Mouse (Mus musculus) kidney, adult 2 months (tissue): ENCODE measurements around the gene Zfp950. TPM values are rescaled to one million over a fixed set of nuclear protein-coding genes. Genes with fewer than 3 reads are reported as not detected.

Source experiments
- DNase-seq: peaks from one replicate; pipeline ENCODE4 v3.0.0; 2021
- H3K27ac ChIP-seq: fragments of 200-500 bp; 2 replicates; pipeline ENCODE4 v1.5.1; 2012; ENCODE audit warnings: low read depth, low read length, control low read depth, inconsistent platforms; ENCODE audit not compliant: insufficient read depth
- H3K27me3 ChIP-seq: fragments of 200-500 bp; replicated peaks from 2 replicates; pipeline ENCODE4 v1.6.1; 2012; ENCODE audit warnings: mild to moderate bottlenecking, moderate library complexity, low read length, inconsistent platforms; ENCODE audit not compliant: control insufficient read depth, insufficient read depth
- H3K36me3 ChIP-seq: fragments of 200-500 bp; 2 replicates; pipeline ENCODE4 v1.6.1; 2012; ENCODE audit warnings: mild to moderate bottlenecking, moderate library complexity, low read length, inconsistent platforms; ENCODE audit not compliant: control insufficient read depth, insufficient read depth
- H3K4me1 ChIP-seq: fragments of 200-500 bp; 2 replicates; pipeline ENCODE4 v1.6.1; 2011; ENCODE audit warnings: low read length; ENCODE audit not compliant: control insufficient read depth, insufficient read depth
- H3K4me3 ChIP-seq: fragments of 200-500 bp; 2 replicates; pipeline ENCODE4 v1.5.1; 2011; ENCODE audit warnings: mild to moderate bottlenecking, low read depth, low read length, control low read depth; ENCODE audit not compliant: insufficient read depth
- CTCF ChIP-seq: fragments of 200-500 bp; conservative IDR thresholded peaks from 2 replicates; pipeline ENCODE4 v1.5.1; 2011; ENCODE audit warnings: low read depth, mild to moderate bottlenecking, control low read depth, low read length, moderate library complexity, mixed read lengths; ENCODE audit not compliant: insufficient read depth, insufficient read length
- POLR2A ChIP-seq: fragments of 200-500 bp; IDR thresholded peaks from one replicate; pipeline ENCODE4 v1.6.1; 2011; ENCODE audit warnings: low read depth, low read length, control low read depth
- WGBS: fragments of 180-500 bp; shearing (Covaris S2); methylation state at CpG from one replicate; pipeline ENCODE4 v1.1.7; 2018; 5-methylcytosine and 5-hydroxymethylcytosine counted together
- polyA plus RNA-seq: library from polyadenylated mRNA; depleted of rRNA; stranded (reverse); fragments of >200 nt; gene quantifications from 2 replicates; pipeline ENCODE4 v1.2.3, GENCODE M21; 2012

Zfp950 gene
- polyA plus RNA-seq, 1 experiment: 5.1 TPM

GRCm38 (mm10) chr19:61087781-61088180 is 52.9 kb downstream of the Zfp950 start:
- TF ChIP-seq CTCF: no peak
- TF ChIP-seq POLR2A: no peak
- H3K4me3 ChIP-seq: no peak overlapping the region

GRCm38 (mm10) chr19:61085217-61085616 is 55.4 kb downstream of the Zfp950 start:
- H3K27ac ChIP-seq: no peak overlapping the region
- H3K4me3 ChIP-seq: no peak overlapping the region
- DNase-seq: no peak
- TF ChIP-seq POLR2A: no peak
- TF ChIP-seq CTCF: no peak
- H3K36me3 ChIP-seq: peaks cover 2% of the 10 kb centered on the region; the same call in 1 of the 2 replicates
- no peaks in the 10 kb centered on the region for H3K4me1 ChIP-seq
- 85% methylated on average over 2 of the region's 2 CpGs for WGBS
- H3K27me3 ChIP-seq: no peaks in the 10 kb centered on the region

More at GRCm38 (mm10) chr19:61087781-61088180, 52.9 kb downstream of the Zfp950 start:
- 94% methylated on average over 1 of the region's 1 CpGs for WGBS
- Histone ChIP-seq H3K27ac (no peak overlapping the region), H3K27me3 (no peaks in the 10 kb centered on the region), H3K4me1 (no peaks in the 10 kb centered on the region), H3K36me3 (peaks cover 5% of the 10 kb centered on the region)
- no peak for DNase-seq

GRCm38 (mm10) chr19:61084149-61084940 is 56.3 kb downstream of the Zfp950 start:
- Histone ChIP-seq H3K4me3 (no peak overlapping the region), H3K27ac (no peak overlapping the region), H3K27me3 (no peaks in the 10 kb centered on the region), H3K4me1 (no peaks in the 10 kb centered on the region), H3K36me3 (peaks cover 2% of the 10 kb centered on the region; the same call in 1 of the 2 replicates)
- peak; percentile 98 for TF ChIP-seq CTCF
- no peak for TF ChIP-seq POLR2A
- DNase-seq: peak; percentile 91
- WGBS: 45% methylated on average over 4 of the region's 4 CpGs

GRCm38 (mm10) chr19:61083006-61083405 is 57.6 kb downstream of the Zfp950 start:
- Histone ChIP-seq H3K4me1 (no peaks in the 10 kb centered on the region), H3K36me3 (peaks cover 2% of the 10 kb centered on the region; the same call in 1 of the 2 replicates), H3K27me3 (no peaks in the 10 kb centered on the region), H3K4me3 (no peak overlapping the region), H3K27ac (no peak overlapping the region)
- WGBS: 93% methylated on average over 8 of the region's 8 CpGs
- no peak for DNase-seq
- no peak for TF ChIP-seq POLR2A
- TF ChIP-seq CTCF: no peak

GRCm38 (mm10) chr19:61080251-61080749 is 60.3 kb downstream of the Zfp950 start:
- no peaks in the 10 kb centered on the region for H3K36me3 ChIP-seq
- H3K4me3 ChIP-seq: no peak overlapping the region
- TF ChIP-seq POLR2A (no peak), CTCF (no peak)
- H3K27me3 ChIP-seq: no peaks in the 10 kb centered on the region
- WGBS: 75% methylated on average over 5 of the region's 5 CpGs
- peak overlapping the region; percentile 30; the same call in 1 of the 2 replicates for H3K27ac ChIP-seq
- peak; percentile 55 for DNase-seq
- no peaks in the 10 kb centered on the region for H3K4me1 ChIP-seq

GRCm38 (mm10) chr19:61078622-61079021 is 62.0 kb downstream of the Zfp950 start:
- H3K36me3 ChIP-seq: no peaks in the 10 kb centered on the region
- H3K4me1 ChIP-seq: no peaks in the 10 kb centered on the region
- no peak for DNase-seq
- no peak overlapping the region for H3K27ac ChIP-seq
- no peak overlapping the region for H3K4me3 ChIP-seq
- no peaks in the 10 kb centered on the region for H3K27me3 ChIP-seq
- TF ChIP-seq CTCF (no peak), POLR2A (no peak)
- WGBS: 92% methylated on average over 3 of the region's 3 CpGs

- TF ChIP-seq CTCF (peak; percentile 34; the same call in 1 of the 2 replicates), POLR2A (no peak)
- H3K27me3 ChIP-seq: no peaks in the 10 kb centered on the region
- no peak overlapping the region for H3K4me3 ChIP-seq
- H3K36me3 ChIP-seq: no peaks in the 10 kb centered on the region; the same call in 1 of the 2 replicates
- DNase-seq: peak; percentile 56
- H3K27ac ChIP-seq: no peak overlapping the region
- peaks cover 7% of the 10 kb centered on the region; the same call in 1 of the 2 replicates for H3K4me1 ChIP-seq
- 62% methylated on average over 1 of the region's 1 CpGs for WGBS
Observed at GRCm38 (mm10) chr19:61065011-61065410, 75.6 kb downstream of the Zfp950 start.
